Mouse (Mus musculus) adrenal gland, adult 10 weeks (tissue): ENCODE data around the gene Gm853. TPM values are rescaled to one million over a fixed set of nuclear protein-coding genes. Genes with fewer than 3 reads are reported as not detected.

Source experiments
- polyA plus RNA-seq: library from polyadenylated mRNA; stranded (reverse); fragments of 350-450 nt; fragmentation: Illumina TruSeq; extraction: RNeasy Lipid Tissue Mini Kit (QIAGEN cat#74804); gene quantifications from one replicate; pipeline ENCODE4 v1.2.3, GENCODE M21; 2014; ENCODE audit warnings: low read depth, low replicate concordance

Gene Gm853
- polyA plus RNA-seq, result not detected

DNA sequence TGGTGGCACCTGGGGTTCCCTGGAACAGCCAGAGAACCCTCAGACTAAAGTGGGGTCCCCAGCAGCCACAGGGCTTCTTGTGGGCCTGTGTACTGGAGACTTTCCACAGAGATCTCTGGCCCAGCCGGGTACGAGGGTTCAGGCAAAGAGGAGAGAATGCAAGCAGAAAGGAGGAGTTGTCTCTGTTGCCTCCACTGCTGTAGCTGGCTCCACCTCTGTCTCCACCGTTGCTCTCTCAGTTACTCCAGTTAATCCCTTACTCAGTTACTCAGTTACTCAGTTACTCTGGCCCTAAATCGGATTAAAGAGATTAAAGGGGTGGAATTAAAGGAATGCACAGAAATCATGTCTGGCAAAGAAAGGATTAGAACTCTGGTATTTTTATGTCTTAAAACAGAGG lies at the start of gene Gm853:
Gm853 (minus strand) TSS at position 223 of the 400 bp plus-strand sequence.

DNA sequence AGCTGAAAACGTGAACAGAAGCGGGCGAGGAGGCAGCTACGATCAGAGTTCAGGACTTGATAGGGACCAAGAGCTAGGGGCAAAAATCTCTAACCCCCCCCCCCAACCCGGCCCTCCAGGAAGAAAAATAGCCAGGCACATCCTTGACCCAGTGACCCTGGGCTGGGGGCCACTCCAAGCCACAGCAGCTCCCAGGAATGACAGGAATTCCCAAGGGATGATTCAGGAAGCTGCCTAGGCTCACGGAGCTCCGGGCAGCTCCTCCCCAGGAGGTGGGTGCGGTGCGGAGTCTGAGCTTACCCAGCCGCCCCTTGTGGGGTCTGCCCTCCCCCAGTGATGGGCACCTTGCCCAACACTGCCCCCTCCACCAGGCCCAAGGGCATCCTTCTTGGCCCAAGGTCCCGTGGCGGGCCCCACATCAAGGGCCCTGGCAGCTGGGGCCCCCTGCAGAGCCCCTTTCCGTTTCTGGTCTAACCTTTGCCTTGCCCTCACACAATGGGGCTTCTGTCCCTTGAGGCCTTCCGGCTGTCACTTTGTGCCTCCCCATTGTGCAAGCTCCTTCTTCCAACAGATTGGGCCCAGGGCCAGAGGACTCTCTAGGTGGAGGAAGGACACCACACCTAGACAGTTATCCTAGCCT lies 47.0 kb downstream of the Gm853 start, which contains the start of gene Tinagl1:
Tinagl1 (minus strand) TSS at position 51 of the 640 bp plus-strand sequence.

Other genes with a start within 250 kb of the Gm853 start
- not detected for gene Adgrb2, start 237.5 kb downstream of the Gm853 start, polyA plus RNA-seq
- 1.5 TPM for gene Col16a1, start 174.6 kb downstream of the Gm853 start, polyA plus RNA-seq
- gene Pef1, start 119.8 kb downstream of the Gm853 start, polyA plus RNA-seq, result 7.4 TPM
- gene Hcrtr1, start 83.0 kb downstream of the Gm853 start, polyA plus RNA-seq, result not detected
- gene Tinagl1, start 47.3 kb downstream of the Gm853 start, polyA plus RNA-seq, result 16.1 TPM
- not detected for gene Serinc2, start 56.8 kb upstream of the Gm853 start, polyA plus RNA-seq
- gene Fabp3, start 86.2 kb upstream of the Gm853 start, polyA plus RNA-seq, result 28.1 TPM
- gene Gm10570, start 86.3 kb upstream of the Gm853 start, polyA plus RNA-seq, result not detected
- 39.0 TPM for gene Zcchc17, start 137.5 kb upstream of the Gm853 start, polyA plus RNA-seq
- 13.6 TPM for gene Snrnp40, start 137.7 kb upstream of the Gm853 start, polyA plus RNA-seq